Mouse (Mus musculus) layer of hippocampus, postnatal 14 days (tissue): ENCODE results near the gene Zmynd12. TPM values are rescaled to one million over a fixed set of nuclear protein-coding genes. Genes with fewer than 3 reads are reported as not detected.

Source experiments
- DNase-seq, 2 experiments: peaks; one replicate each; pipeline ENCODE4 v3.0.0; 2021 to 2022; ENCODE audit warnings: low spot score in 2 of 2, mixed read lengths in 1 of 2
- total RNA-seq, 2 experiments: library from RNA; stranded (reverse); gene quantifications; 2 replicates each; pipeline ENCODE4 v1.2.3; 2021

The Zmynd12 gene
- total RNA-seq, 2 experiments from 2014 or later, result 0.51 to 0.69 TPM

DNA sequence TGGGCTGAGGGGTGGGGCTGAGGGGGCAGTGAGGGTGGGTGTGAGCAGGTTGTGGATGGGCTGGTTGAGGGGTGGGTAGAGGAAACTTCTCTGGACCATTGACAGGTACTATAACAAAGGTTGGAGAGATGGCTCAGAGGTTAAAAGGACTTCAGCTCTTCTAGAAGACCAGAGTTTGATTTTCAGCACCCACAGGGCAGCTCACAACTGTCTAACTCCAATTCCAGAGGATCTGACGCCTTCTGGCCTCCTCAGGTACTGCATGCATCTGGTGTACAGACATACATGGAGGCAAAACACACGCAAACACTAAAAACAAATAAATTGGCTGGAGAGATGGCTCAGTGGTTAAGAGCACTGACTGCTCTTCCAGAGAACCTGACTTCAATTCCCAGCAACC is 89.0 kb downstream of the Zmynd12 start:
- no peak for DNase-seq

DNA sequence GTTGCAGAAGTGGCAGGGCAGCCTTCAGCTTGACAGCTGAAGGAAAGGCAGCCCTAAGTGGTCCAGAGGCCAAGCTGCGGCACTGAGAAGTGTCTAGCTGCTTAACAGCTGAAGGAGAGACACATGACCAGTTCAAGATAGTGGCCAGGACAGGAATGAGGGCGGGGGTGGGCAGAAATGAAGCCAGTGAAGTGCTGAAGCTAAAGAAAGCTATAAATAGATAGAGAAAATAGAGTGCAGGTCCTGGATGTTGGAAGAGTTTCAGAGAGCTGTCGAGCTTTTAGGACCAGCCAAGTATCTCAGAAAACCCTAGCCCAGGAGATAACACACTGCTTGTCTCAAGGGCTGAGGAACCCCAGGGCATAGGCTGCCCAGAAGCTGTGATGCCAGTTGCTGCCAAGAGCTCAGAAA is 90.1 kb downstream of the Zmynd12 start:
- DNase-seq, result no peak

Other genes with a start within 250 kb of the Zmynd12 start
- 10 to 100 TPM in 1 of 2 experiments, 1 to 10 TPM in 1; 7.3 to 11.0 TPM for gene Zfp691, start 248.6 kb upstream of the Zmynd12 start, total RNA-seq
- under 1 TPM; 0.28 to 0.31 TPM for gene Ermap, start 232.8 kb upstream of the Zmynd12 start, total RNA-seq
- 10 to 100 TPM; 21.1 to 25.3 TPM for gene Svbp, start 227.5 kb upstream of the Zmynd12 start, total RNA-seq
- under 1 TPM; 0.30 to 0.45 TPM for gene Tmem269, start 204.6 kb upstream of the Zmynd12 start, total RNA-seq
- gene AU022252, start 190.1 kb upstream of the Zmynd12 start, total RNA-seq, result 10 to 100 TPM; 32.4 to 33.2 TPM
- 1 to 10 TPM; 9.4 to 9.5 TPM for gene P3h1, start 189.9 kb upstream of the Zmynd12 start, total RNA-seq
- 1 to 10 TPM in 1 of 2 experiments, under 1 TPM in 1; 0.79 to 1.9 TPM for gene Cldn19, start 167.4 kb upstream of the Zmynd12 start, total RNA-seq
- gene Ybx1, start 128.2 kb upstream of the Zmynd12 start, total RNA-seq, result 100 to 1,000 TPM; 465 to 518 TPM
- 10 to 100 TPM; 19.9 to 20.7 TPM for gene Ppih, start 102.3 kb upstream of the Zmynd12 start, total RNA-seq
- 10 to 100 TPM; 22.0 to 23.4 TPM for gene Ccdc30, start 7.3 kb upstream of the Zmynd12 start, total RNA-seq
- 1 to 10 TPM; 4.6 to 6.8 TPM for gene Ppcs, start 394 bp upstream of the Zmynd12 start, total RNA-seq
- 10 to 100 TPM; 19.5 to 21.4 TPM for gene Rimkla, start 69.8 kb downstream of the Zmynd12 start, total RNA-seq
- gene Foxj3, start 114.2 kb downstream of the Zmynd12 start, total RNA-seq, result 10 to 100 TPM; 69.3 to 77.3 TPM
- gene Frg2f1, start 116.7 kb downstream of the Zmynd12 start, total RNA-seq, result 10 to 100 TPM; 30.4 to 34.4 TPM
- gene Guca2a, start 214.9 kb downstream of the Zmynd12 start, total RNA-seq, result not detected
- gene Guca2b, start 236.1 kb downstream of the Zmynd12 start, total RNA-seq, result not detected